Mouse (Mus musculus) small intestine, adult 2 months (tissue): ENCODE results near the gene Serpinc1.
"Not testable (repeated sequence)": the region's sequence is repeated elsewhere in the genome, so short reads cannot be mapped to it uniquely, and the experiment has no call there.

Experiments used
- CTCF ChIP-seq: fragments of 200-500 bp; IDR thresholded peaks from 2 replicates; pipeline ENCODE4 v1.5.1; 2012; ENCODE audit warnings: low read depth, mild to moderate bottlenecking, control low read depth, inconsistent platforms, low read length, moderate library complexity, mixed read lengths; ENCODE audit not compliant: insufficient replicate concordance, insufficient read length; ENCODE audit errors: extremely low read depth
- POLR2A ChIP-seq: fragments of 200-500 bp; IDR thresholded peaks from 2 replicates; pipeline ENCODE4 v1.6.1; 2012; ENCODE audit warnings: low read depth, mild to moderate bottlenecking, control low read depth, inconsistent platforms, low read length, moderate library complexity

DNA sequence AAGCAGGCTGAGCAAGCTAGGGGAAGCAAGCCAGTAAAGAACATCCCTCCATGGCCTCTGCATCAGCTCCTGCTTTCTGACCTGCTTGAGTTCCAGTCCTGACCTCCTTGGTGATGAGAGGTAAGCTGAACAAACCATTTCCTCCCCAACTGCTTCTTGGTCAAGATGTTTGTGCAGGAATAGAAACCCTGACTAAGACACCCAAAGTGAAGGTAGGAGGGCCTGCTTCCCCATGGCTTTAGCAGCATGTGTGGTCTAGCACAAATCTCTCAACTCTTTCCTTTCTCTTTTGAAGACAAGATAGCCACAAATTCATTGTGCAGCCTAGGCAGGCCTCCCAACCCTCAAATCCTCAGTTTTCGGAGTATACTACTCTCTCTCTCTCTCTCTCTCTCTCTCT is 6.3 kb downstream of the Serpinc1 start:
- TF ChIP-seq POLR2A, CTCF: not testable (repeated sequence)
